Mouse (Mus musculus): Measurements from ENCODE around the gene Cdipt.

Gene Cdipt

DNA sequence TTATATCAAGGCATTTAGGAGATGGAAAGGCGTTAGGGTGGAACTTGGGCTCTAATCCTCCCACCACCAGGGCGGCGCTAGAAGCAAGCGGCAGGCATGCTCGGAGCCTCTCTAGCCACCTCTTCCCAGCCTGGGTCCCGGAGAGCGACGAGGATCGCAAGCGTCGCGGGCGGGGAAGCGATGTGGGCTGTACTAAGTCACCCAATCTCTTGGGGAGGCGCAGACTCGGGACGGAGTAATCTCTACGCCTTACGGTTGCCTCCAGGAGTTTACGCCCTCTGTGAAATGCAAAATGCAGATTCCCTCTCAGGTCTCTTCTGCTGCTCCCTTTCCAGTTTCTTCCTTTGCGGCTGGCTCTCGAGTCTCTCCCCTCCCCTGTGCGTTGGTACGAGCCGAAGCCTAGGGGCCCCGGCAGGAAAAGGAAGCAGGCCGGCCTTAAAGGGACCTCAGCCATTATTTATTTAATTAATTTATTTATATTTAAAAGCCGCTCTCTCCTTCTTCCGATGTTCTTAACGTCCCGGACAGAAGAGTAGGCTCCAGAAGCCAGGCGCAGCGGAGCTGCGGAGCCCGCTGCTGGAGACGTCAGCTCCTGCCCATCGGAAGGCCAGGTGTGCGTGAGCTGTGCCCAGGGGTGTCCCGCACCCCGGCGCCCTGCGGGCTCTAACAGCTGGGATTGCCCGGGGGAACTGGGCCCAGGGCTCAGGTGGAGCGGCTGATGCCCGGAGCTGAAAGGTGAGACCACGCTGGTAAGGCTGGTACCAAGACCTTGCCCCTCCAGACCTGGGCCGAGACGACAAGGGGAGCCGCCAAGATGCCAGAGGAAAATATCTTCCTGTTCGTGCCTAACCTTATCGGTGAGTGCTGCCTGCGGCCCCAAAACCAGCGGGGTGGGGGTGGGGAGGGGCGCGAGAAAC is 494 bp downstream of the Cdipt start, which contains the start of gene Cdiptos:
Cdiptos (minus strand) TSS at position 149 of the 917 bp plus-strand sequence.
- peak; percentile 92 to 94 for DNase-seq (ENCODE audit: low spot score in 2 of 2)

DNA sequence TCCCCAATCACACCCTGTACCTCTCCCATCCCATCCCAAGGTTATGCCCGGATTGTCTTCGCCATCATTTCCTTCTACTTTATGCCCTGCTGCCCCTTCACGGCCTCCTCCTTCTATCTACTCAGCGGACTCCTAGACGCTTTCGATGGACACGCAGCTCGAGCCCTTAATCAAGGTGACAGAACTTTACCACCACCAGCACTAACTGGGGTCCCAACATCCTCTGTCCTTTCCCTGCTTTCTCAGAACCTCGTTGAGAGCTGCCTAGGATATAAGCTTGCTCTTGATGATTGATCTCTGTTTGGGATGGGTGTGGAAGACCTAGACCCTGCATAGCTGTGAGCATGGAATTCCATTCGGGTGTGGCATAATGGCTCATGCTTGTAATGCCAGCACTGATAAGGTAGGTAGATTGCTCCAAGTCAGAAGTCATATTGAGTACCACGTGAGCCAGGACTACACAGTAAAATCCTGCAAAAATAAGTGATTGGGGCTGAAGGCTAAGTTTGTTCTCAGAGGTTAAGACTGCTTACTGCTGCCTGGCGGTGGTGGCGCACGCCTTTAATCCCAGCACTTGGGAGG is 1.3 kb downstream of the Cdipt start:
- DNase-seq (ENCODE audit: low spot score in 2 of 2) = no peak

DNA sequence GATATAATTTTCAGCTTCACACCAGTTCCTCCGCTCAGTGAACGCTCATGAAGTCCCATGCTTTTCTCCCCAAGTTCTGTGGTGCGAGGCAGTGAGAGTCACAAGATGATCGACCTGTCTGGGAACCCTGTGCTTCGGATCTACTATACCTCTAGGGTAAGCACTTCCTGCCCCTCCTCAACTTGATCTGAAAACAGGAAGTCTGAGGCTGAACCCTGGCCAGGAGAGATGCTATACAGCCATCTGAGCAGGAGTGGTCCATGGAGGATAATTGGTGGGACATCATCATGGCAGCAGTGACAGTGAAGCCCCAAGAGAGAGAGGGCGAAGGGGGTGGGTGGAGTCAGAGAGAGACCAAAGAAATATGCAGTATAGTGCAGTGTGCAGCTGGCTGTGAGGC is 3.1 kb downstream of the Cdipt start:
- DNase-seq (ENCODE audit: low spot score in 2 of 2) = no peak

DNA sequence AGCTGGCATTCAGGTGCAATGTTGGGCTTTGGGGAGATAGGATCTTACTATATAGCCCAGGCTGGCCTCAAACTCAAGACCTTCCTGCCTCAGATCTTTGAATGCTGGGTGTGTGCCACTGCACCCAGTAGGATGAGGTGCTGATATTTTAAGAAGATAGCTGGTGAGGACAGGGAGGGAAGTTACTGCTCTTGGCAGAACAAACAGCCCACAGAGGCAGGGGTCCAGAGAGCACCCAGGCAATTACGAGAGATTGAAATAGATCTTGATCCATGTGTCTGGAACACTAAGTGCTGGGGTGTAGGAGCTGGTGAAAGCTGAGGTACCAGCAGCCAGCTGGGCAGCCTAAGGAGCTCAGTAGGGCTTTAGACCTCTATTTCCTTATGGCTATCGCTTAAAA is 5.9 kb downstream of the Cdipt start:
- no peak for DNase-seq (ENCODE audit: low spot score in 2 of 2)

DNA sequence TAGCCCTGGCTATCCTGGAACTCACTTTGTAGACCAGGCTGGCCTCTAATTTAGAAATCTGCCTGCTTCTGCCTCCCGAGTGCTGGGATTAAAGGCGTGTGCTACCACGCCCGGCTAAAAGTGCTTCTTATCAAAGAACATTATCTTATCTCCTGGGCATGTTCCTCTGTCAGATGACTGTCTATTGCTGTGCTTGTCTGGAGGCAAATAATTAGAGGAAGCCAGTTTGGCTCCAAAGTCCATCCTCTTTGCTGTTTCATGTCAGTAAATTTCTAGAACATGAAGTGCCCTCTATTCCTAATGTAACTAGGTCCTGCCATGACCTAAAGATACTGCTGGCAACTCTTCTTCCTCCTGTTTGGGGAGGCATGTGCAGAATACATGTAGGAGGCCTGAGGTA is 6.3 kb downstream of the Cdipt start:
- DNase-seq (ENCODE audit: low spot score in 2 of 2) = no peak

DNA sequence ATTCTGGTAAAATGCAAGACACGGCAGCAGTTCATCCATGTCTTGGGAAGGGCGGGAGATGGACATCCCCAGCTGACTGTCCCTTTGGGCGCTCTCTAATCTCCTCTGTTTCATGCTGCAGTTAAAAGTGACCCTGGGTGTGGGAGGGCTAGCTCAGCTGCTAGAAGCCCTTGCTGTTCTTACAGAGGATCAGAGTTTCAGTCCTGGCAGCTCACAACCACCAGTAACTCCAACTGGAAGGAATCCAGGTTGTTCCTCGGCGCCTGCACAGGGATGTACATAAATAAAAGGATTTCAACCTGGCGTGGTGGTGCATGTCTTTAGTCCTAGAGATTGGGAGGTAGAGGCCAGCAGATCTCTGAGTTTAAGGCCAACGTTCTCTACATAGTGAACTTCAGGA is 7.4 kb downstream of the Cdipt start:
- DNase-seq (ENCODE audit: low spot score in 2 of 2) = no peak

DNA sequence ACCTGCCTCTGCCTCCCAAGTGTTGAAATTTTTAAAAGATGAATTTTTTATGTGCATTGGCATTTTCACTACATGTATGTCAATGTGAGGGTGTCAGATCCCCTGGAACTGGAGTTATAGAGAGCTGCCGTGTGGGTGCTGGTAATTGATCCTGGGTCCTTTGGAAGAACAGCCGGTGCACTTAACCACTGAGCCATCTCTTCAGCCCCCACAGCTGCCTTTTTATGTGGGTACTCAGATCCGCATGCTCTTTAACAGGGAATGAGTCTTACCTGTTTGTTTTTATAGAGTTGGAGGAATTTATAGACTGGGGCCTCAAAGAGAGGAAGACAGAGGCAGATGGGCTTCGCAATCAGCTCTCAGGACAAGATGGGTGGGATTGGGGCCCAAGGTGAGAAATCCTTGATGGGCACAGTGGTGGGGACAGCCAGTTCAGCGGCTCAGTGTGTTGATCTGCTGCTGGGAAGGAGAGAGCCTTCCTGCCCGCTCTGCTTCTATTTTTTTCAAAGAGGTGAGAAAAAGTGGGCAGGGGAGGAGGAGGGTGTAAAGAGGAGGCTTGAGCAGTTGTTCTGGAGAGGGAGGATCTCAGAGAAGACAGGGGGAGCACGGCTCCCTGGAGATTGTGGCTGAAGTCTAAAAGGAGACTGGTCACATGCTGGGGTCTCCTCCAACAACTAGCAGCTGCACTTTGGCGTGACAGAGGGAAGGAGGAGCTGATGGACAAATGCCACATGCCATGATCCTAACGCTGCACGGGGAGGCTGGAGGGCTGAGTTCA is 9.1 kb downstream of the Cdipt start:
- DNase-seq (ENCODE audit: low spot score in 2 of 2) = no peak

DNA sequence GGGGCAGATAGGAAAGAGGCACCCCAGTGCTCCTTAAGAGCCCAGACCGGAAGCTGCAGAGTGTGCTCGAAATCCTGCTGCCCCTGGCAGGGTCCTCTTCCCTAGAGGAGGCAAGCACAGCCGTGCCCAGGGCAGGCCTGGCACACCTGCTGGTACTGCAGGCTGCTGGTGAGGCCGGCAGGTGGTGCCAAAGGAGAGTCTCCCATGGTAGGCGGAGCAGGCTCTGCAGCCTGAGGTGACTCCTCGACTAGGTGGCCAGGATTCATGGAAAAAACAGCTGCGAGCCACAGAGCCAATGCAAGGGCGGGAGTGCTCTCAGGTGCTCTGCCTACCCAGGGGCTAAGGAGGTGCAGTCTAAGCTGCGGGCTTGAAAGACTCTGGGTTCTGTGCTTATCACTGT is 10.6 kb downstream of the Cdipt start:
- DNase-seq (ENCODE audit: low spot score in 2 of 2) = peak; percentile 25 to 27

DNA sequence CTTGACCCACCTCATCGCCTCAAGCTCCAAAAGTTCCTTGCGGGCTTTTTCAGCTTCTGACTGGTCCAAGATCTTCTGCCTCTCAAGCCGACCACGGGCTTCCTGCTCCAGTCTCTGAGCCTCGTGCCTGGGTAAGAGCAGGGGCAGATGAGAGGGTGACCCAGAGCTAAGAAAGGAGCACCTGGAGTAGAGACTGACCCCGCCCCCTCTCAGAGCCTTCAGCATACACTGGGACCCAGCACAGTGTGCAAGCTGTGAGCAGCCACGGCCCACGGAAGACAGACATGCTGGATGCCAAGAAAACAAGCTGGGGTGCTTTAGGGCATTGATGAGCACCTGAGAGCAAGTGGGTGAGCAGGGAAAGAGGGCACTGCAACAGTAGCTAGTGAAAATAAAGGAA is 13.1 kb downstream of the Cdipt start:
- DNase-seq (ENCODE audit: low spot score in 2 of 2) = no peak

DNA sequence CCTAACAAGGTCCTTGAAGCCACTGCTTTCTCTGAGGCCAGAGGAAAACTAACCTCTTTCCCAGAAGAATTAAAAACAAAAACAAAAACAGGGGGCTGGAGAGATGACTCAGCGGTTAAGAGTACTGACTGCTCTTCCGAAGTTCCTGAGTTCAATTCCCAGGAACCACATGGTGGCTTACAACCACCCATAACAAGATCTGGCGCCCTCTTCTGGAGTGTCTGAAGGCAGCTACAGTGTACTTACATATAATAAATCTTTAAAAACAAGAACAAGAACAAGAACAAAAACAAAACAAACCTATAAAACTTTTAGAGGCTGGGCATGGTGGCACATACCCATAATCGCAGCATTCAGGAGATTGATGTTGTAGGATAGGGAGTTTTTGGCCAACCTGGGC is 20.7 kb downstream of the Cdipt start:
- DNase-seq (ENCODE audit: low spot score in 2 of 2) = no peak

DNA sequence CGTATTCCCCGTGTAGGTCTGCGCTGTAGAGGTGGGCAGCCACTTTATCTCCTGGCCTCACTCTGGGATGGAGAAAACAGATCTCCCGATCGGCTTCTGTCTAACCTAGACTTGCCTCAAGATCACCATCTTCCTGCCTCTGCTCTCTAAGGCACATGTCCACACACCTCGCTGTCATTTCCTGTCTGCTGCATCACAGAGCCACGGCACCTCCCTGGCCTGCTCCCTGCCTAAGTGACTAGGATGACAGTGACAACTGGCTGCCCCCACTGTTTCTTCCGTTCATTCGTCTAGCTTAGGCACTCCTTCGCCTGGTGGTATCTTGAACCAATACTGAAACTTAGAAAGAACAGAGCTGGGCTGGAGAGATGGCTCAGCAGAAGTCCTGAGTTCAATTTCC is 23.9 kb downstream of the Cdipt start:
- no peak for DNase-seq (ENCODE audit: low spot score in 2 of 2)

DNA sequence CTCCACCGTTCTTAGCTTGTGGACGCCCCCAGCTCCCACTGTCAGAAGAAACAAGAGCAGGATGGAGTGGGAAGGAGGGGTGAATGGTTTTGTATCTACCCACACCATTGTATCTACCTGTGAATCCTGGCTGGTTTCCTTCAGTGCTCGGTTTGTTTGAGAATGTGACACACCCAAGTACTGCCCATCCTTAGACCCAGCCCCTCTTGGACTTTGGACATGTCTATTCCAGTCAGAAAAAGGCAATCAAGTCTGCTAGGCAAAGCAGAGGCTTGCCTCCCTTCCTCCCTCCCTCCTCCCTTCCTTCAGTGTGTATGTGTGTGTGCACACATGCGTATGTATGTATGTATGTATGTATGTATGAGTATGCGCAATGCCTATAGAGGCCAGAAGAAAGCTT is 27.9 kb downstream of the Cdipt start:
- no peak for DNase-seq (ENCODE audit: low spot score in 2 of 2)

DNA sequence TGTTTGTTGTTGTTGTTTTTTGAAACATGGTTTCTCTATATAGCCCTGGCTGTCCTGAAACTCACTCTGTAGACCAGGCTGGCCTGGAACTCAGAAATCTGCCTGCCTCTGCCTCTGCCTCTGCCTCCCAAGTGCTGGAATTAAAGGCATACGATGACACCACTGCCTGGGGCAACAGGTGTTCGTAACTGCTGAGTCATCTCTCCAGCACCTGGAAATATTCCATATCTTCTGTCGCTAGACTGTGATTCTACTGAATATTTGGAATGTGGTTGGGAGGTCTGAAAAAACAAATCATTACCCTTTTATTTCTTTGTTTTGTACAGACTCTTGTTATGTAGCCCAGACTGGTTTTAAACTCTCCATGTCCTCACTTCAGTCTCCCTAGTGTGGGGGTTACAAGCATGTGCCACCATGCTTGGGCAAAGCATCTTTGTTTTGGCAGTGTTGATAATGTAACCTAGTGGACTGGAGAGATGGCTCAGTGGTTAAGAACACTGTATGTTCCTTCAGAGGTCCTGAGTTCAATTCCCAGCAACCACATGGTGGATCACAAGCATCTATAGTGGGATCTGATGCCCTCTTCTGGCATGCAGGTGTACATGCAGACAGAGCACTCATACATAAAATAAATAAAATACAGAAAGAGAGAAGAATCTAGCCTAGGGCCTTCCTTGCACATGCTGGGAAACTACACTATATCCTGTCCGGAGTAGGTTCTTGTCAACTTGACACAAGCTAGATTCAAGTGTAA is 28.6 kb downstream of the Cdipt start:
- no peak for DNase-seq (ENCODE audit: low spot score in 2 of 2)

DNA sequence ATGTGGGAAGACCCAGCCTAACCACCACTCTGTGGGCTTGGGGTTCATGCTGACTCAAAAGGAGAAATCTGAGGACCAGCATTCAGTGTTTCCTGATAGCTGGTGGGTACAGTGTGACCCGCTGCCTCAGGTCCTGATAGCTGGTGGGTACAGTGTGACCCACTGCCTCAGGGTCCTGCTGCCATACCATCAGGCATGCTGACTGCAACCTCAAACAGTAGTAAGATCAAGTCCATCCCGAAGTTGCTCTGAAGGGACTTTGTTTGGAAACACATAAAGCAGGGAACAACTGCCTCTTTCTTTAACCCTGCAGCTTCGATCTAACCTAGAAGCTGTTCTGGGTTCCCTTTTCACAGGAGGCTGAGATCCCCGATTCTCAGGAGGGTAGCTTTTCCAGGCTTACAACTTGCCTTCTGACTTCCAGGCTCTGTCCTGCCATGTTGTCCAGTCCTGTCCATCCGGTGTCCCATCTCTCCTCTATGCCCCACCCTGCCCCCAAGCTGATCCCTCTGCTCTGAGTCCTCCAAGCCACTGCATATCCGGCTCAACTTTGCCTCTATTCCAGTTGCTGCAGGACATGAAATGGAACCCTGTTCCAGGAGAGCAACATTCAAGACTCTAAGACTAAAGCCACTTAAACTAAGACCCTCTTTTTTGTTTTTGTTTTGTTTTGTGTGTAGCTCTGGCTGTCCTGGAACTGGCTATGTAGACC is 31.8 kb downstream of the Cdipt start:
- DNase-seq (ENCODE audit: low spot score in 2 of 2) = no peak

DNA sequence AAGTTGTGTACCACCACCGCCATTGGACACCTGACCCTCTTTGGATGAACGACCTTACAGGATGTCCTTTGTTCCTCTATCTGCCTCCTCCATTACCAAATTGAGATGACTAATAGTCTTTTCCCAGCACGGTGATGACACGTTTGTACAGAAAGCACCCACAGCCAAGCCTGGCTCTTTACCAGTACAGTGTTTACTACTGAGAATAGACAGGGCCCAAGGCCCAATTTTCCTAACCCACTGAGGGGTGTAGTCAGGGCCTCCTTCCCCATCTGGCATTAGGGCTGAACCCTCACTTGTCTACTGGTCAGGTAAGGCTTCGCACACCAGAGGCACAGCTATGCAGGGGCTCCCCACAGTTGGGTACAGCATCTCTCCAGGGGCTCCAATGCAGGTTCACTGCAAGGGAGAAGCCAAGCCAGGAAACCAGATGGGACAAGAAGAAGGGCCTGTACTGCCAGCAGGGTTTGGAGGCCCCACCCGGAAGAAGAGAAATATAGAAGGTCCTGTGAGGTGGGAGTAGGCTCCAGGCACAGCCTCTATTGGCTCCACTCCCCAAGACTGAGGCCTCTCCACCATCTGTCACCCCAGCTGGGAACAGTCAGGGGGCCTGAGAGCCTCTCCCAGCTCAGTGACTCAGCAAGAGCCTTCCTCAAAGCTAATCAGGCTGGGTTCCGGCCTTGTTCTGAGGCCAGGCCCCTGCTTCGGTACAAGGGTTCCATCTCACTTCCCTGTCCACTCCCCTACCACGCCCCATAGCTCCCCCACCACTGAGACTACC is 32.7 kb downstream of the Cdipt start:
- DNase-seq (ENCODE audit: low spot score in 2 of 2) = peak in 1 of 2 experiments; percentile 82

DNA sequence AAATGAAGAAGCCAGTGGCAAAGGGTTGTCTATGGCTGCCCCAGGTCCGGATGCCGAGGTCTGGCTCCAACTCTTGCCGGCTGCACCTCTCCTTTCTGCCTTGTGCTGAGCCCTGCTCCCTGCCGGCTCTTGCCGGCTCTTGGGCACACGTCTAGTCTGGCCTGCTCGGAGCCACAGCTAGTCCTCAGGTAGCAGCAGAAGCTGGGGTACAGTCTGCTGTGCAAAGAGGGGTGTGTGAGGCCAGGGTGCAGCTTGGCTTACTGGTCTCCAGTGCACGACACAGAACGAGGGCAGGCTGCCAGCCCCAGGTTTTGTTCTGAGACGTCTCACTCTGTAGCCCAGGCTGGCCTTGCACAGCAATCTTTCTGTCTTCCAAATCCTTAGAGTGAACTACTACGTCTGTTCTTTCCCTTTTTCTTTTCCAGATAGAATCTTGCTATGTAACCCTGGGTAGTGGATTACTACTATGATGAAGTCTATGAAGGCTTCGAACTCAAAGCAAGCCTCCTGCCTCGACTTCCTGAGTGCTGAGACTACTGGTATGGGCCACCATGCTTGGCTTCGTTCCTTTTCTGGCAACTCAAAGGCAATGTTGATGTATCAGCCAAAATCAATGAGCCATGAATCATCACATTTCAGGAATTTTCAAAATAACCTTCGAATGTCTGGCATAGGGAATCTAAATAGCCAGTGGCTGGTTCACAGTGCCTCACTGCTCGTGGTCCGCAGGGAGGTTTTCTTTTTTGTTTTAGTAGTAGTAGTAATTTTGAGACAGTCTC is 33.8 kb downstream of the Cdipt start:
- DNase-seq (ENCODE audit: low spot score in 2 of 2) = no peak

DNA sequence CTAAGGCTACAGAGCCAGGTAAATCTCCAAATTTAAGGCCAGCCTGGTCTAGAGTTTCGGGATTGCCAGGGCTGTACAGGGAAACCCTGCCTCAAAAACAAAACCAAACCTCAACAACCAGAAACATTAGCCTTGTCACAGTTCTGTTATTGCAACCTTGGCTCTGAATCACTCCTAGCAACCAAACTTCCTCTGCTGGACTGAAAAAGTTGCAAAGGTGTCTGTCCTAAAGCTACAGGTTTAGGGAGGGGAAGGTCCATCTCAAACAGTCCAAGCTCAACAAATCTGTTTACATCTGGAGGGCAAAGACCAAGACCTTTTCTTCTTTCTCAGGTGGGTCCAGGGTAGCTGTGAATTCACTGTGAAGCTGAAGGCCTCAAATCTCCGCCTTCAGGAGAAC is 35.3 kb downstream of the Cdipt start:
- no peak for DNase-seq (ENCODE audit: low spot score in 2 of 2)

DNA sequence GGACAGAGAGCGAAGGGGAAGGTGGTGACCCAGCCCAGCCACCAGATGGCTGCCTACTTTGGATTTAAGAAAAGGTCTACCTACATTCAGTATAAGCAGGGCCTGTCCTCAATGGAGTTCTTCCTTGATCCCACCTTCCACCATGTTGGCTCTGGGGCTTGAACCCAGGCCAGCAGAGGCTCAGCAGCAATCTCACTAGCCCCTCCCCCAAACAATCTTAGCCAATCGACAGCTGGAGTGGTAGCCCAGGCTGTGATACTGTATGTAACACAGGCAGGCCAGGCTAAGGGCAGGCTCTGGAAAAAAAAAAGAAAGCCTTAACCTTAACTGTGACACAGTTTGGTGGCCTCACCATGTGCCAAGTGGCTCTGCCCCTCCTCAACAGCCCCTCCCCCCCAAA is 36.0 kb downstream of the Cdipt start:
- DNase-seq (ENCODE audit: low spot score in 2 of 2) = no peak

DNA sequence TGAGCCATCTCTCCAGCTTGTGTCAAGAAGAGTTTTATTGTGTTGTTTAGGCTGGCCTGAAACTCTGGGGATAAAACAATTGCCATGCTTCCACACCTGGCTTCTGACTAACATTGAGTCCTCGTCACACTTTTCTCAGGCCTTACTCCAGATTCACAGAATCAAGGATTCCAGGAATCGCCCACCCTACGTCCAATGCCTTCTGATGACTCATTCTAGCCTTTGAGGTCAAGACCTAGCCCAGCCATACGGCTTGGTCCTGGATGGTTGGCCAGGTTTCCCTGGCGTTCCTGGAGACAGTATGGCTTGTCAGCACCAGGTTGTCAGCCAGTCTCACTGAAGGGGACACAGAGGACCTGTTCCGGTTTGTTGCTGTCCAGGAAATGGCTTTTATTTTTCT is 36.7 kb downstream of the Cdipt start:
- no peak for DNase-seq (ENCODE audit: low spot score in 2 of 2)

DNA sequence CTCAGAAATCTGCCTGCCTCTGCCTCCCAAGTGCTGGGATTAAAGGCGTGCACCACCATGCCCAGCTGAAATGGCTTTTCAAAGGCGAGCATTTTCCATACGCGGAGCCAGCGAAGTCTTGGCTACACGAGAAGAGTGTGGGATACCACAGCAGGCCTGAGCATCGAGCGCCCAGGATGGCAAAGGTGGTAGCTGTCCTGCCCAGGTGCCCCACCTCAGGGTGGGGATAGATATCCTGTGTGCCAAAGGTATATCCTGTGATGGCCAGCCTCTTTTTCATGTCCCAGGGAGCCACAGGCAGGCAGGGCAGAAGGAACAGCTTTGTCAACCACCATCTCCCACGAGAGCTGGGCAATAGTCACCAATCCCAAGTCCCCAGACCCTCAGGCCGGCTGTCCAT is 37.1 kb downstream of the Cdipt start:
- no peak for DNase-seq (ENCODE audit: low spot score in 2 of 2)

Data from urinary bladder, adult 18-20 months (tissue).